Mouse (Mus musculus) mouse trophoblast stem cell (cell line): ENCODE measurements around the gene Elavl3.

Experiments
- in situ Hi-C, 2 experiments: fragments of 300-500 bp; cut with MseI, MboI; formaldehyde crosslinking; loops; 2 replicates in 1 of 2; 3 replicates in 1 of 2; pipeline ENCODE4 v1.15.1; 2025

Elavl3 gene

DNA sequence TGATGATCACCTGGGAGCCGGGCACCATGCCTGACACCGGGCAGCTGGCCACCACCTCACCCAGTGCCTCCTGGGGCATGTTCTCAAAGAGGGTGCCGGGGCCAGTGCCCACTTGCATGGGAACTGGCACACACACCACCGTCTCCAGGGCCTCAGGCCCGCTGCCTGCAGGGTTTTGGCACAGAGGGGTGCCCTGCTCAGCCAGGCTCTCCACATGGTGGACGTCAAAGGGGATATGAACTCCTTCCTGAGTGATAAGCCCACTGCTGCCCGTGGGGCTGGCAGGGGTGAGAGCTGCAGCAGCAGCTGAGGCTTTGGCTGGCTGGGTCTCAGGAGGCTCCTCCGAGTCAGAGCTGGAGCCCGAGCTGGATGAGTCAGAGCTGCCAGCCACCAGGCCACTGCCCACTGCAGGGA lies 6.2 kb upstream of the Elavl3 start:
- in situ Hi-C loops: loop anchor here in 1 of 2 experiments (5.0 kb wide), 1 partner anchor 81 kb away; no protein-coding TSS in a partner anchor

GRCm38 (mm10) chr9:22057031-22057517 lies 5.3 kb upstream of the Elavl3 start:
- in situ Hi-C loops: loop anchor here in 1 of 2 experiments (5.0 kb wide), 1 partner anchor 80 kb away; no protein-coding TSS in a partner anchor

- in situ Hi-C loops: loop anchor here in 1 of 2 experiments (5.0 kb wide), 1 partner anchor 79 kb away; no protein-coding TSS in a partner anchor
Observed at GRCm38 (mm10) chr9:22056303-22056910, 4.6 kb upstream of the Elavl3 start.

GRCm38 (mm10) chr9:22055713-22056112 lies 3.9 kb upstream of the Elavl3 start:
- in situ Hi-C loops: loop anchor here in 1 of 2 experiments (5.0 kb wide), 1 partner anchor 78 kb away; no protein-coding TSS in a partner anchor

- in situ Hi-C loops: loop anchor here in 1 of 2 experiments (5.0 kb wide), 1 partner anchor 77 kb away; no protein-coding TSS in a partner anchor
Observed at GRCm38 (mm10) chr9:22054411-22055076, 2.7 kb upstream of the Elavl3 start.

DNA sequence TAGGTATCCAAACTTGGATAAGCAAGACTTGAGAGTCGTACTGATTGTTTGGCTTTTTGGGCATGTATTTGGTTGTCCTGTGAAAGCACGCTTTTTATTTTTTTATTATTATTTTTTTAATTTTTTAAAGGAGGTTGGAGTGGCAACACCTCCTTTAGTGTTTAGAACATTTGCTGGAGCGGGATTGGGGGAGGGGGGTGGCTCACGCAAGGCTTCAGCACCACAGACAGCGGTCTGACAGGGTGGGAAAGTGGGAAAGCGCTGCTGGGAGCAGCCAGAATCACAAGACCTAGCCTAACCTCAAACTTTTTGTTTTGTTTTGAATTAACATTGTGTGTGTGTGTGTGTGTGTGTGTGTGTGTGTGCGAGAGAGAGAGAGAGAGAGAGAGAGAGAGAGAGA lies 1.8 kb upstream of the Elavl3 start:
- in situ Hi-C loops: no loop called here

GRCm38 (mm10) chr9:22051161-22051957 lies 464 bp downstream of the Elavl3 start:
- in situ Hi-C loops: no loop called here

DNA sequence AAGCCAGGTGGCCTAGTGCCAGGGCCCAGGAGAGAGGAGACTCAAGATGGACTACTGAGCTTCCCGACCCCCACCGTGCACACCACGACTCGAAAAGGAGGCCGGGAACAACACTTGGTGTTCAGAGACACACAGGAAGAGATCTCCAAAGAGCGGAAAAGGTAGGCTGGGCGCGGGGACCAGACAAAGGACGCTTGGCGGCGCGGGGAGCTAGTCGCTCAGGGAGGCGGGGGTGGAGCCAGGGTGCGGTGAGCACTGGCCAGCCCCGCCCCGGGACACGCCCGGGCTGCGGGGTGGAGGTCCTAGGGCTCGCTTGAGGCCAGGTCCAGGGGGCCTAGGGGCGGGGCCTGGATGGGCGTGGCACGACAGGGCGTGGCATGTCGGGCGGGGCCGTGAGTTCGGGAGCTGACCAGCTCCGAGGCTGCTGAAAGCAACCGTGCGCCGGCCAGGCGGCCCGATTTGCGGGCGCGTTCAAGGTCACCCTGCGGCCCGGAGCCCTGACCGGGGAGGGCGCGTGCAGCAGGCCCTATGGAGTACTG lies 1.4 kb downstream of the Elavl3 start:
- in situ Hi-C loops: no loop called here

- in situ Hi-C loops: no loop called here
Observed at GRCm38 (mm10) chr9:22049721-22050270, 2.0 kb downstream of the Elavl3 start.

DNA sequence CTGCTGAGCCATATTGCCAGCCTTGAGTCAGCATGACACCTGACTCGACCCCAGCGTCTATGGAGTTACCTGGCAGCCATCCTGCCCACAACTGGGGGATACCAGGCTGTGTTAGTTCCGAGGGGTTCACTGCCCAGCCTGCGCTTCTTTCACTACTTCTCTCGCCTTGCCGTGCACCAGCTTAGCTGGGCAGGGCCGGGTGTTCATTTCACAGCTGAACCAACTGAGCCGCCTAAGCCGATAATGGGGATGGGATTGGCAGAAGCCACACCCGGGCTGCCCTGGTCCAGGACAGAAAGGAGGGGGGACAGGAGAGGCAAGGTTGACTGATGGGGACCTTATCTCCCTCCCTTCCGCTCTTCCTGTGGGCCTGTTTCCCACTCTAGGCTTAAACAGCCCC lies 2.5 kb downstream of the Elavl3 start:
- in situ Hi-C loops: no loop called here

DNA sequence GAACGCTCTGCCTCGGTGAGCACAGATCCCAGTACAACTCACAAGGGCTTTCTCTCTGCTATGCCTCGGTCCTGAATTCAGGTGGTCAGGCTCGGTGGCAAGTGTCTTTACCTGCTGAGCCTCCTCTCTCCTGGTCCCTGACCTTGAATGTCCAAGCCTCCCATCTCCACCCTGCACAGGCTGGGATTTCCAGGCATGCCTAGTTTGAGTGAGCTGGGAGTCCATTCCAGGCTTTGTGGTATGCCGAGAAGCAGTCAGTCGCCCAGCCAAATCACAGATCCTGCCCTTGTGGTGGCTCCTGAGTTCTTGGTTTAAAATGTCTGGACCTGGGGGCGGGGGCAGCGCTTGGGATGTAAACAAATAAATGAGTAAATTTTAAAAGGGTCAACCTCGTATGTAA lies 4.5 kb downstream of the Elavl3 start:
- in situ Hi-C loops: no loop called here

- in situ Hi-C loops: no loop called here
Observed at GRCm38 (mm10) chr9:22041832-22042231, 10.0 kb downstream of the Elavl3 start.

DNA sequence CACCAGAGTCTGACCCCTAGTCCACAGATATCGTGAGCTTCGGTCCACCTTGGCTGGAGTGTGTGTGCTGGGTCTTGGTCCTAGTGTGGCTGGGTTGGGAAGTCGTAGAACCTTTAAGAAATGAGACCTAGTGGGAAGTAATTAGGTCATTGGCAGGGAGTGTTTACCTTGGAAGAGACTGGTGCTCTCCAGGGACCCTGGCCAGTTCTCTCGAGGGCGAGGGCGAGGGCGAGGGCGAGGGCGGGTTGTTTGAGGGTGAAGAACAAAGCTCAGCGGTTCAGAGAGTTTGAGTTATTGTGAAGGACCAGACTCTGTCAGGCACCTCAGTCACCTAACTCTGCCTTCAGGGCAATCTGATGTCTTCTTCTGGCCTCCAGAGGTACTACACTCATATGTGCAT lies 14.0 kb downstream of the Elavl3 start:
- in situ Hi-C loops: no loop called here

DNA sequence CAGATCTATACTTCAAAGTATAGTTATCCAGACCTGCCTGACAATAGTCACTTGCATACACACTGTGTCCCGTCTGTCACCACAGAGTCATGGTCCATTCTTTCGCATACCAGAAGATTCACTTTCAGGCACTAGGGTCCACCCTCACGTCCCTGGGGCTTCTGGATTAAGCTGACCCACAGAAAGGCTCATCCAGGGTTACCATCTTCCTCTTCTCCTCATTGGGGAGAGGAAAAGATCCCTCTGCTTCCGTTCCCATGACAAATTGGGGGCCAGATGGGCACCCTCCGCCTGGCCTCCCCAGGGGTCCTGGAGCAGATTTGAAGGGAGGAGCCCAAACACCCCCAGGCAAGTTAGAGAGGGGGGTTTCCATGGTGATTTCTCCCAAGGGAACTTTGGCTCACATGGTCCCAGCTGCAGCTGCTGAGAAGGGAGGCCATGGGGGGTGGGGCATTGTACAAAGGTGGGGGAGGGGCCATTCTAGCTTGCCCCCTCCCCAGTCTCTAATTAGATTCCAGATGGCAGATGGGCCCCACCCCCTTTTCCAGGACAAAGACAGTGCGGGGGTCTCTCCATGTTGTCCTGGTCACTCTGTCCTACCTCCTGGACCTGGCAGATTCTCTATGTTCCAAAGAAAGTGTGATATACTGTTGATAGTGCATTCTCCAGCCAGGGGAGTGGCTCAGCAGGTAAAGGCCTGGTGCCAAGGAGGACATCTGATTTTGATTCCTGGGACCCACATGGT lies 16.4 kb downstream of the Elavl3 start:
- in situ Hi-C loops: no loop called here

GRCm38 (mm10) chr9:22030386-22030785 lies 21.4 kb downstream of the Elavl3 start:
- in situ Hi-C loops: no loop called here

DNA sequence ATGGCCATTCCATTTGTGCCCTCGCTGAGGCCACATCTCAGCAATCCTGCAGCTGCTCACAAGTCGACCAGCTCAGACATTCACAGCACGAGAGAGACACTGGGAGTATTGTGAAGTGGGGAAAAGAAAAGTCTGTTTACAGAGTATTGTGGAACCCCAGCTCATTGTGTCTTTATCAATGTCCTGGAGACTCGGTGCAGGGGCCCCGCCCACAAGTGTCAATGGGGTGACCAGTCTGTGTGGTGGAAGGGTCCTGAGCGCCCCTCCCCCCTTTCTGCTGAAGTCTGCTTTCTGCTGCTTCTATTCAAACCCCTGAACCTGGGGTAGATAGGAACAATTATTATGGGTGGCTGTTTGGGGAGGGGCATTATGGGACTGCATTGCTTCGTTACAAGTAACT lies 23.4 kb downstream of the Elavl3 start:
- in situ Hi-C loops: no loop called here

DNA sequence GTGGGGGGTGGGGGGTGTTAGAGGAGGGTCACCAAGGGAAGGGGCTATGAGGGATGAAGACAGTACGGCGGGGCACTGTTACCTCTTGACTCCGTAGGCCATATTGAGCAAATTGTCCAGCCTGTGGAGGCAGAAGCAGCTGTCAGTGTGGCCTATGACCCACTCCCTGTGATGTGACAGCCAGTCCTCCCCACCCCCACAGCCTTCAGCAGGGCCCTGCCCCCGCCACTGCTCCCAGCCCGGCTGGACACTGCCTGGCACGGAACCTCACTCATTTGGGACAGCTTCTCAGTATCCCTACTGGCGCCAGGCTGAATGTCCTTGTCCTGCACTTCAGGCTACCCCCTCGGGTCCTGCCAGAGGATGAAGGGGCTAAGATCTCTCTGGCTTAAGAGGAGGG lies 27.2 kb downstream of the Elavl3 start:
- in situ Hi-C loops: no loop called here

DNA sequence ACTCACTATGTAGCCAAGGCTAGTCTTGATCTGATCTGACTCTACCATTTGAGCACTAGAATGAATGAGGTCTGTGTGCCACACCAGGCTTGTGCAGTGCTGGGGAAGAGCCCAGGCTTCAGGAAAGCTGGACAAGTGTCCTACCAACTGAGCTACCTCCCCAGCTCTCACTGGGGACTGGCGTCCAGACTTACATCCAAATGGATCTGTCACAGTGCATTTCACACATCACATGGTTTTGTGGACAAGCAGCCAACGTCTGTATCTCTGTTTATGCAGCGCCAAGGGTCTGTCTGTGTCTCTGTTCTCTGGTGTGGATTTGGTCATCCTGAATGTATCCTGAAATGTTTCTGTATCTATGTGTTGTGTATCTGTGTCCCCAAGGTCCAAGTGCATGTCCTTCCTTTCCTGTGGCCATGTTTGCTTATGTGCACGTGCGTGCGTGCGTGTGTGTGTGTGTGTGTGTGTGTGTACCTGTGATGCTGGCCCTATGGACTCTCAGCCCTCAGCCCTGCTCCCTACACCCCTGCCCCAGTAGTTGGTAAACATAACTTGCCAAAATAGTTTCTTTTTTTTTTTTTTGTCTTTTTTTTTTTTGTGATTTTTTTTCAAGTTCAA lies 34.5 kb downstream of the Elavl3 start:
- in situ Hi-C loops: no loop called here

- in situ Hi-C loops: no loop called here
Observed at GRCm38 (mm10) chr9:22016245-22016644, 35.6 kb downstream of the Elavl3 start.

DNA sequence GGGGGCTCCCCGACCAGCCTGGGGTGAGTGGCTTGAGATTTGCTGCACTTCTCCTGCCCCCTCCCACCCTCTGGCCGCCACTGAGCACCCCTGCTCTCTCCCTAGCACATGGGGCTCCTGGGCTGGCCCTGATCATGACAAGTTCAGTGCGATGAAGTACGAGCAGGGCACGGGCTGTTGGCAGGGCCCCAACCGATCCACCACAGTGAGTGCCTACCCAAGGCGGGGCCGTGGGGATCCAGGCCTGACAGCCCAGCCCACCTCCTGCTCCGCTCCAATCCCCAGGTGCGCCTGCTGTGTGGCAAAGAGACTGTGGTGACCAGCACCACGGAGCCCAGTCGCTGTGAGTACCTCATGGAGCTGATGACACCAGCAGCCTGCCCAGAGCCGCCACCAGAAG lies 39.1 kb downstream of the Elavl3 start:
- in situ Hi-C loops: no loop called here
